8 mouse cellular contexts compared by ENCODE assay signal in genomic region chr7:65370381-65370786, GRCm38 (mm10).
DNase-seq lines count a peak whose midpoint lies in the region; ATAC-seq lines count a peak whose summit lies in the region.

No protein-coding gene starts in this region.

- peak overlapping the region; percentile 88 for H3K27ac ChIP-seq in midbrain, embryonic 12.5 days (replicated peaks)

- WGBS in midbrain, embryonic 12.5 days = under 1% methylated on average over 30 of the region's 46 CpGs

- H3K36me3 ChIP-seq in midbrain, embryonic 12.5 days = no peaks in the 10 kb centered on the region

- peaks cover 23% of the 10 kb centered on the region for H3K4me1 ChIP-seq in midbrain, embryonic 12.5 days

- peak overlapping the region; percentile 85 for H3K9ac ChIP-seq in midbrain, embryonic 12.5 days (replicated peaks)

- peak; percentile 48 for ATAC-seq in granulocyte monocyte progenitor cell, adult 5-6 weeks (replicated peaks; ENCODE audit: poor library complexity, severe bottlenecking)
- peak; percentile 57 for ATAC-seq in midbrain, embryonic 12.5 days (ENCODE audit: low FRiP score, low read depth)

- no peaks in the 10 kb centered on the region for H3K9me3 ChIP-seq in midbrain, embryonic 12.5 days

- DNase-seq in cerebellum, adult 11-12 months = peak; percentile 14
- no peak for DNase-seq in cerebellum, adult 8-10 months
- DNase-seq in 3T3-L1 (ENCODE audit: low read depth, low spot score) = peak; percentile 33
- DNase-seq in cerebellum, postnatal 25 days = peak; percentile 33 to 57
- peak; percentile 35 to 64 for DNase-seq in kidney, postnatal 25 days
- no peak for DNase-seq in layer of hippocampus, adult 18-20 months (ENCODE audit: low spot score in 2 of 2)

- peak overlapping the region; percentile 90 for H3K4me3 ChIP-seq in midbrain, embryonic 12.5 days

- peak overlapping the region; percentile 85 for H3K4me2 ChIP-seq in midbrain, embryonic 12.5 days (replicated peaks)

- H3K27me3 ChIP-seq in midbrain, embryonic 12.5 days = no peaks in the 10 kb centered on the region

Comparison
In these comparisons a context has a peak if more than half of its experiments do, and no peak if none do; other contexts are left out.
1. DNase-seq: peak in cerebellum, adult 11-12 months (single experiment), 3T3-L1 (single experiment), cerebellum, postnatal 25 days (2 of 2) and kidney, postnatal 25 days (2 of 2); none in cerebellum, adult 8-10 months (single experiment) and layer of hippocampus, adult 18-20 months (0 of 2).